Mouse (Mus musculus) testis, adult 2 months (tissue): ENCODE measurements around the gene Cited2.

Experiments
- CTCF ChIP-seq: fragments of 200-500 bp; IDR thresholded peaks from 2 replicates; pipeline ENCODE4 v1.5.1; 2012; ENCODE audit warnings: low read depth, mild to moderate bottlenecking, inconsistent platforms, low read length, moderate library complexity; ENCODE audit not compliant: control insufficient read depth, insufficient read depth, insufficient replicate concordance
- POLR2A ChIP-seq: fragments of 200-500 bp; IDR thresholded peaks from 2 replicates; pipeline ENCODE4 v1.6.1; 2012; ENCODE audit warnings: low read depth, mild to moderate bottlenecking, inconsistent platforms, low read length, moderate library complexity; ENCODE audit not compliant: control insufficient read depth

GRCm38 (mm10) chr10:17727161-17727925 is 4.3 kb downstream of the Cited2 start:
- TF ChIP-seq CTCF (no peak), POLR2A (no peak)
